Mouse (Mus musculus) kidney, adult 2 months (tissue): ENCODE results near the gene Zfp260.

Experiments used
- CTCF ChIP-seq: fragments of 200-500 bp; conservative IDR thresholded peaks from 2 replicates; pipeline ENCODE4 v1.5.1; 2011; ENCODE audit warnings: low read depth, mild to moderate bottlenecking, control low read depth, low read length, moderate library complexity, mixed read lengths; ENCODE audit not compliant: insufficient read depth, insufficient read length
- POLR2A ChIP-seq: fragments of 200-500 bp; IDR thresholded peaks from one replicate; pipeline ENCODE4 v1.6.1; 2011; ENCODE audit warnings: low read depth, low read length, control low read depth

GRCm38 (mm10) chr7:30121308-30122187, 27.0 kb downstream of the Zfp260 start, which contains the start of gene Zfp382:
- TF ChIP-seq CTCF, result 0 out of 2 replicates have a peak, but pooled peaks have one; percentile 0
- TF ChIP-seq POLR2A, result no peak
